Mouse (Mus musculus): ENCODE data around the gene Erlec1. TPM values are rescaled to one million over a fixed set of nuclear protein-coding genes. Genes with fewer than 3 reads are reported as not detected.

Gene Erlec1
- 12.7 and 13.2 TPM in 2 replicates for polyA plus RNA-seq (2015; fragmentation: Nextera tagmentation; extraction: Ambion mirVana)

- peaks cover 13% of the 10 kb centered on the region; the same call in 1 of the 2 replicates for H3K36me3 ChIP-seq (ENCODE audit: control insufficient read depth, insufficient read depth)
- no peaks in the 10 kb centered on the region for H3K4me1 ChIP-seq (replicated peaks; ENCODE audit: control insufficient read depth, insufficient read depth, low read length)
- H3K9ac ChIP-seq (ENCODE audit: low read depth, low read length), result peak within 1 kb of the TSS; percentile 72
- H3K4me3 ChIP-seq (ENCODE audit: low read depth, low read length), result peak within 1 kb of the TSS; percentile 70
- no peaks in the 10 kb centered on the region for H3K9me3 ChIP-seq (ENCODE audit: control insufficient read depth)
- H3K27ac ChIP-seq (ENCODE audit: low read depth, low read length), result peak within 1 kb of the TSS; percentile 74
- peak within 1 kb of the TSS; percentile 80 for H3K4me2 ChIP-seq (replicated peaks; ENCODE audit: low read depth)
- ATAC-seq, result peak; percentile 99
- peak; percentile 50 for TF ChIP-seq CTCF (IDR thresholded peaks at IDR 0.05; ENCODE audit: low read depth)
- under 1% methylated on average over 40 of the region's 40 CpGs for WGBS
- no peaks in the 10 kb centered on the region for H3K27me3 ChIP-seq (replicated peaks; ENCODE audit: control insufficient read depth, insufficient read depth, low read length)
Observed at GRCm38 (mm10) chr11:30954279-30954725, at the start of gene Erlec1. TSS of gene Erlec1 (minus strand) at chr11:30954335.

- Histone ChIP-seq H3K9ac (ENCODE audit: low read depth, low read length) (no peak overlapping the region), H3K4me1 (replicated peaks; ENCODE audit: control insufficient read depth, insufficient read depth, low read length) (no peaks in the 10 kb centered on the region), H3K4me2 (replicated peaks; ENCODE audit: low read depth) (0 out of 2 replicates have a peak overlapping the region, but pooled peaks have one; percentile 9), H3K36me3 (ENCODE audit: control insufficient read depth, insufficient read depth) (no peaks in the 10 kb centered on the region), H3K4me3 (ENCODE audit: low read depth, low read length) (no peak overlapping the region), H3K27ac (ENCODE audit: low read depth, low read length) (peak overlapping the region; percentile 28; the same call in 1 of the 2 replicates), H3K27me3 (replicated peaks; ENCODE audit: control insufficient read depth, insufficient read depth, low read length) (no peaks in the 10 kb centered on the region), H3K9me3 (ENCODE audit: control insufficient read depth) (no peaks in the 10 kb centered on the region)
- ATAC-seq, result peak; percentile 80
- 66% methylated on average over 4 of the region's 4 CpGs for WGBS
- no peak for TF ChIP-seq CTCF (IDR thresholded peaks at IDR 0.05; ENCODE audit: low read depth)
Observed at GRCm38 (mm10) chr11:31001169-31001908, 47.2 kb upstream of the Erlec1 start.

- Histone ChIP-seq H3K4me3 (ENCODE audit: low read depth, low read length) (no peak overlapping the region), H3K9ac (ENCODE audit: low read depth, low read length) (no peak overlapping the region), H3K4me2 (replicated peaks; ENCODE audit: low read depth) (no peak overlapping the region), H3K27ac (ENCODE audit: low read depth, low read length) (no peak overlapping the region), H3K9me3 (ENCODE audit: control insufficient read depth) (no peaks in the 10 kb centered on the region), H3K27me3 (replicated peaks; ENCODE audit: control insufficient read depth, insufficient read depth, low read length) (no peaks in the 10 kb centered on the region), H3K4me1 (replicated peaks; ENCODE audit: control insufficient read depth, insufficient read depth, low read length) (no peaks in the 10 kb centered on the region), H3K36me3 (ENCODE audit: control insufficient read depth, insufficient read depth) (no peaks in the 10 kb centered on the region)
- WGBS, result 87% methylated on average over 2 of the region's 2 CpGs
- TF ChIP-seq CTCF (IDR thresholded peaks at IDR 0.05; ENCODE audit: low read depth), result no peak
- no peak for ATAC-seq
Observed at GRCm38 (mm10) chr11:31000028-31000427, 45.9 kb upstream of the Erlec1 start.

- no peak for ATAC-seq
- Histone ChIP-seq H3K9ac (ENCODE audit: low read depth, low read length) (no peak overlapping the region), H3K9me3 (ENCODE audit: control insufficient read depth) (no peaks in the 10 kb centered on the region), H3K4me2 (replicated peaks; ENCODE audit: low read depth) (no peak overlapping the region), H3K27ac (ENCODE audit: low read depth, low read length) (no peak overlapping the region), H3K4me3 (ENCODE audit: low read depth, low read length) (no peak overlapping the region), H3K4me1 (replicated peaks; ENCODE audit: control insufficient read depth, insufficient read depth, low read length) (no peaks in the 10 kb centered on the region), H3K27me3 (replicated peaks; ENCODE audit: control insufficient read depth, insufficient read depth, low read length) (no peaks in the 10 kb centered on the region), H3K36me3 (ENCODE audit: control insufficient read depth, insufficient read depth) (no peaks in the 10 kb centered on the region)
- WGBS, result 76% methylated on average over 2 of the region's 2 CpGs
- TF ChIP-seq CTCF (IDR thresholded peaks at IDR 0.05; ENCODE audit: low read depth), result no peak
Observed at GRCm38 (mm10) chr11:30998704-30999103, 44.6 kb upstream of the Erlec1 start.

- WGBS, result 94% methylated on average over 5 of the region's 5 CpGs
- H3K27ac ChIP-seq (ENCODE audit: low read depth, low read length), result no peak overlapping the region
- TF ChIP-seq CTCF (IDR thresholded peaks at IDR 0.05; ENCODE audit: low read depth), result no peak
- ATAC-seq, result no peak
- H3K9me3 ChIP-seq (ENCODE audit: control insufficient read depth), result no peaks in the 10 kb centered on the region
- H3K36me3 ChIP-seq (ENCODE audit: control insufficient read depth, insufficient read depth), result no peaks in the 10 kb centered on the region
- H3K9ac ChIP-seq (ENCODE audit: low read depth, low read length), result no peak overlapping the region
- no peak overlapping the region for H3K4me2 ChIP-seq (replicated peaks; ENCODE audit: low read depth)
- H3K27me3 ChIP-seq (replicated peaks; ENCODE audit: control insufficient read depth, insufficient read depth, low read length), result no peaks in the 10 kb centered on the region
- H3K4me1 ChIP-seq (replicated peaks; ENCODE audit: control insufficient read depth, insufficient read depth, low read length), result no peaks in the 10 kb centered on the region
- no peak overlapping the region for H3K4me3 ChIP-seq (ENCODE audit: low read depth, low read length)
Observed at GRCm38 (mm10) chr11:30998199-30998598, 44.1 kb upstream of the Erlec1 start.

GRCm38 (mm10) chr11:30996670-30997069 is 42.5 kb upstream of the Erlec1 start:
- H3K36me3 ChIP-seq (ENCODE audit: control insufficient read depth, insufficient read depth), result no peaks in the 10 kb centered on the region
- TF ChIP-seq CTCF (IDR thresholded peaks at IDR 0.05; ENCODE audit: low read depth), result no peak
- H3K4me1 ChIP-seq (replicated peaks; ENCODE audit: control insufficient read depth, insufficient read depth, low read length), result no peaks in the 10 kb centered on the region
- no peak overlapping the region for H3K27ac ChIP-seq (ENCODE audit: low read depth, low read length)
- H3K9ac ChIP-seq (ENCODE audit: low read depth, low read length), result no peak overlapping the region
- no peak overlapping the region for H3K4me3 ChIP-seq (ENCODE audit: low read depth, low read length)
- 84% methylated on average over 3 of the region's 3 CpGs for WGBS
- no peaks in the 10 kb centered on the region for H3K9me3 ChIP-seq (ENCODE audit: control insufficient read depth)
- H3K27me3 ChIP-seq (replicated peaks; ENCODE audit: control insufficient read depth, insufficient read depth, low read length), result no peaks in the 10 kb centered on the region
- no peak for ATAC-seq
- no peak overlapping the region for H3K4me2 ChIP-seq (replicated peaks; ENCODE audit: low read depth)

Data from intestine, postnatal 0 days (tissue).